Mouse (Mus musculus) bone marrow macrophage, adult 2 months (primary cell): ENCODE measurements at regions not wholly inside any gene's neighbourhood (a gene's known extent, or its start where the extent isn't known, plus 50 kb on each side); places are given as distances from the start of the nearest gene placed in this dataset.

Experiments
- CTCF ChIP-seq: IDR thresholded peaks from 2 replicates; pipeline ENCODE4 v1.5.1; 2012; ENCODE audit warnings: low read depth, mild to moderate bottlenecking, low read length, moderate library complexity
- POLR2A ChIP-seq: IDR thresholded peaks from 2 replicates; pipeline ENCODE4 v1.6.1; 2012; ENCODE audit warnings: mild to moderate bottlenecking, low read depth, low read length, borderline replicate concordance

- TF ChIP-seq CTCF: no peak
- TF ChIP-seq POLR2A: no peak
Observed at GRCm38 (mm10) chr2:53713106-53713640, 372.2 kb downstream of the Rprm start.
